ENCODE assay signal across 17 mouse cellular contexts in the genomic region with DNA sequence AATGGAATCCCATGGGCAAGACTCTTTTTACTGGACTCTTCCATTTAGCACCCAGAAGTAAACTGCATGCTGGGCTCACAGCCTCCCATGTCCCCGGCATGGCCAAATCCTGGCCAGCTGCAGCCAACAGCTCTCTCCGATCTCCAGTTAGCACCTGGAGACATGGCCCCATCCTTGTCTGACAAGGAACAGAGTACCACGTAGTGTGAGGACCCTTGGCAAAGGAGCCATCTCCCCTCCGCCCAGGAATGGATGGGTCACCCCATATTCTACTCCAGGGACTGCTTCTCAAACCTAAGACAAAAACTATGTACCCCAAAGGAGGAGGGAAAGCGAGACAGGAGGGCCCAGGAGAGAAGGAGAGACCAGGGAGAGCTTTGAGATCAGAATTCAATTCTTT.
"Had no signal": no experiment of that assay in that cellular context is flagged by ENCODE, and none has a peak within 500 bp of the region (broad histone marks: within the 10 kb centered on the region; RNA-seq: fewer than 3 reads in every experiment).

No protein-coding gene starts in this region.

- DNase-seq: lung, adult 18-20 months; lung, embryonic 14.5 days; lung, postnatal 10 days; lung, postnatal 4 days; retina, postnatal 1 day; right cerebral cortex, adult 18-20 months; right cerebral cortex, postnatal 25 days; right cerebral cortex, postnatal 4 days; spleen, adult 18-20 months; thymus, adult 18-20 months; thymus, postnatal 14 days; thymus, postnatal 36 days had no signal

- H3K27ac ChIP-seq: midbrain, embryonic 13.5 days; midbrain, embryonic 15.5 days; neural tube, embryonic 13.5 days; neural tube, embryonic 15.5 days had no signal

- H3K4me1 ChIP-seq: midbrain, embryonic 13.5 days; midbrain, embryonic 15.5 days; neural tube, embryonic 13.5 days; neural tube, embryonic 15.5 days had no signal

- H3K9ac ChIP-seq: lung, embryonic 14.5 days; midbrain, embryonic 13.5 days; midbrain, embryonic 15.5 days; neural tube, embryonic 13.5 days; neural tube, embryonic 15.5 days had no signal

- H3K4me2 ChIP-seq: lung, embryonic 14.5 days; midbrain, embryonic 11.5 days; midbrain, embryonic 13.5 days; midbrain, embryonic 15.5 days; neural tube, embryonic 13.5 days; neural tube, embryonic 15.5 days had no signal

- H3K9me3 ChIP-seq: midbrain, embryonic 13.5 days; midbrain, embryonic 15.5 days; neural tube, embryonic 13.5 days; neural tube, embryonic 15.5 days had no signal

- H3K27me3 ChIP-seq: midbrain, embryonic 13.5 days; midbrain, embryonic 15.5 days; neural tube, embryonic 13.5 days; neural tube, embryonic 15.5 days had no signal

- H3K4me3 ChIP-seq: midbrain, embryonic 13.5 days; midbrain, embryonic 15.5 days; neural tube, embryonic 13.5 days; neural tube, embryonic 15.5 days had no signal

- ATAC-seq: midbrain, embryonic 13.5 days; midbrain, embryonic 15.5 days had no signal
